Mouse (Mus musculus) left cerebral cortex, adult 18-20 months (tissue): ENCODE measurements around the gene Abhd12. TPM values are rescaled to one million over a fixed set of nuclear protein-coding genes. Genes with fewer than 3 reads are reported as not detected.
A peak's percentile ranks its signal among the peaks of the same experiment; 100 is the strongest.
"Not testable (repeated sequence)": the region's sequence is repeated elsewhere in the genome, so short reads cannot be mapped to it uniquely, and the experiment has no call there.

ENCODE experiments used
- DNase-seq, 2 experiments: peaks; one replicate each; pipeline ENCODE4 v3.0.0; 2021 to 2022; ENCODE audit warnings: low spot score in 2 of 2, mixed read lengths in 1 of 2
- long read RNA-seq, 2 experiments: library from polyadenylated mRNA; stranded (forward); transcript quantifications; one replicate each; pipeline ENCODE4 v2.0.0; 2021
- total RNA-seq, 2 experiments: library from RNA; stranded (reverse); gene quantifications; 2 replicates each; pipeline ENCODE4 v1.2.3; 2021

The Abhd12 gene
- total RNA-seq, result 100 to 1,000 TPM; 320 to 321 TPM
- long read RNA-seq, experiment 1, transcript Abhd12-201 (13 exons, 1,999 nt), result major isoform, 309 of 375 reads
- long read RNA-seq, experiment 1, partial matches to known transcripts, result 26 of 375 reads
- long read RNA-seq, experiment 1, other reads (novel, unspliced or antisense), result 36 of 375 reads
- long read RNA-seq, experiment 2, transcript Abhd12-201 (13 exons, 1,999 nt), result major isoform, 220 of 279 reads
- long read RNA-seq, experiment 2, transcript Abhd12-203 (10 exons, 1,334 nt), result minor isoform, 5 of 279 reads
- long read RNA-seq, experiment 2, partial matches to known transcripts, result 9 of 279 reads
- long read RNA-seq, experiment 2, other reads (novel, unspliced or antisense), result 45 of 279 reads

- DNase-seq, result peak; percentile 96 to 97
Observed at GRCm38 (mm10) chr2:150904272-150904935, at the start of gene Abhd12. Gene Abhd12 (minus strand): TSS chr2:150904741.

GRCm38 (mm10) chr2:150951201-150951600, 46.7 kb upstream of the Abhd12 start:
- no peak for DNase-seq

- DNase-seq, result no peak
Observed at GRCm38 (mm10) chr2:150950056-150950455, 45.5 kb upstream of the Abhd12 start.

- no peak for DNase-seq
Observed at GRCm38 (mm10) chr2:150949652-150950051, 45.1 kb upstream of the Abhd12 start.

GRCm38 (mm10) chr2:150948786-150949185, 44.2 kb upstream of the Abhd12 start:
- DNase-seq, result no peak

GRCm38 (mm10) chr2:150947880-150948611, 43.5 kb upstream of the Abhd12 start:
- not testable (repeated sequence) for DNase-seq

GRCm38 (mm10) chr2:150947341-150947740, 42.8 kb upstream of the Abhd12 start:
- not testable (repeated sequence) for DNase-seq

GRCm38 (mm10) chr2:150944017-150944416, 39.5 kb upstream of the Abhd12 start:
- no peak for DNase-seq

- DNase-seq, result no peak
Observed at GRCm38 (mm10) chr2:150934659-150935058, 30.1 kb upstream of the Abhd12 start.

- no peak for DNase-seq
Observed at GRCm38 (mm10) chr2:150933482-150933881, 28.9 kb upstream of the Abhd12 start.

GRCm38 (mm10) chr2:150930806-150931205, 26.3 kb upstream of the Abhd12 start:
- DNase-seq, result no peak

- no peak for DNase-seq
Observed at GRCm38 (mm10) chr2:150929156-150929555, 24.6 kb upstream of the Abhd12 start.

GRCm38 (mm10) chr2:150927038-150927720, 22.6 kb upstream of the Abhd12 start:
- no peak for DNase-seq

- DNase-seq, result no peak
Observed at GRCm38 (mm10) chr2:150923505-150923904, 19.0 kb upstream of the Abhd12 start.

- no peak for DNase-seq
Observed at GRCm38 (mm10) chr2:150923026-150923425, 18.5 kb upstream of the Abhd12 start.

- DNase-seq, result no peak
Observed at GRCm38 (mm10) chr2:150922165-150922564, 17.6 kb upstream of the Abhd12 start.

- DNase-seq, result no peak
Observed at GRCm38 (mm10) chr2:150921697-150922096, 17.2 kb upstream of the Abhd12 start.

GRCm38 (mm10) chr2:150920543-150920942, 16.0 kb upstream of the Abhd12 start:
- DNase-seq, result no peak

- DNase-seq, result no peak
Observed at GRCm38 (mm10) chr2:150918720-150919119, 14.2 kb upstream of the Abhd12 start.

GRCm38 (mm10) chr2:150915786-150916185, 11.2 kb upstream of the Abhd12 start:
- no peak for DNase-seq

- no peak for DNase-seq
Observed at GRCm38 (mm10) chr2:150914781-150915515, 10.4 kb upstream of the Abhd12 start.
